Mouse (Mus musculus) lung, embryonic 16.5 days (tissue): Measurements from ENCODE around the gene Ceacam16. TPM values are rescaled to one million over a fixed set of nuclear protein-coding genes. Genes with fewer than 3 reads are reported as not detected.

ENCODE experiments used
- ATAC-seq: fragments of 200-750 bp; cut with Nextera tagmentation; 2 replicates; pipeline ENCODE4 v1.8.0; 2017; ENCODE audit warnings: low read depth, mild to moderate bottlenecking, moderate library complexity
- H3K27ac ChIP-seq: fragments of 300-500 bp; sonication (generic); 2 replicates; pipeline ENCODE4 v1.5.1; 2014; ENCODE audit warnings: mild to moderate bottlenecking, control low read depth, low read length
- H3K27me3 ChIP-seq: fragments of 300-500 bp; sonication (generic); 2 replicates; pipeline ENCODE4 v1.6.1; 2014; ENCODE audit warnings: low read depth, low read length, mixed read lengths; ENCODE audit not compliant: control insufficient read depth, insufficient read depth
- H3K36me3 ChIP-seq: fragments of 300-500 bp; sonication (generic); 2 replicates; pipeline ENCODE4 v1.6.1; 2014; ENCODE audit warnings: low read length; ENCODE audit not compliant: control insufficient read depth, insufficient read depth
- H3K4me1 ChIP-seq: fragments of 300-500 bp; sonication (generic); replicated peaks from 2 replicates; pipeline ENCODE4 v1.6.1; 2014; ENCODE audit warnings: low read length, mixed read lengths; ENCODE audit not compliant: control insufficient read depth, insufficient read depth
- H3K4me2 ChIP-seq: fragments of 300-500 bp; sonication (generic); 2 replicates; pipeline ENCODE4 v1.6.1; 2014; ENCODE audit warnings: low read depth, low read length, control low read depth
- H3K4me3 ChIP-seq: fragments of 300-500 bp; sonication (generic); 2 replicates; pipeline ENCODE4 v1.5.1; 2014; ENCODE audit warnings: mild to moderate bottlenecking, low read length, control low read depth
- H3K9ac ChIP-seq: fragments of 300-500 bp; sonication (generic); 2 replicates; pipeline ENCODE4 v1.6.1; 2014; ENCODE audit warnings: low read length, control low read depth
- H3K9me3 ChIP-seq: fragments of 300-500 bp; sonication (generic); 2 replicates; pipeline ENCODE4 v1.6.1; 2016; ENCODE audit warnings: low read length; ENCODE audit not compliant: control insufficient read depth
- WGBS: fragments of 180-500 bp; shearing (Covaris S2); extraction: QIAGEN DNeasy Blood & Tissue Kit; methylation state at CpG from one replicate; pipeline ENCODE4 v1.1.7; 2014; 5-methylcytosine and 5-hydroxymethylcytosine counted together
- polyA plus RNA-seq: library from polyadenylated mRNA; unstranded; fragments of >200 nt; fragmentation: Nextera tagmentation; extraction: Ambion mirVana; gene quantifications from 2 replicates; pipeline ENCODE4 v1.2.1, GENCODE M21; 2015

Ceacam16 gene
- polyA plus RNA-seq, 1 experiment from 2014 or later = not detected

- no peak for ATAC-seq
- Histone ChIP-seq H3K27ac (no peak overlapping the region), H3K4me3 (peak overlapping the region; percentile 57), H3K4me2 (peak overlapping the region; percentile 95), H3K27me3 (peaks cover 5% of the 10 kb centered on the region), H3K36me3 (no peaks in the 10 kb centered on the region), H3K4me1 (peaks cover 39% of the 10 kb centered on the region), H3K9me3 (no peaks in the 10 kb centered on the region), H3K9ac (peak overlapping the region; percentile 75)
- WGBS = 8% methylated on average over 18 of the region's 20 CpGs
Observed at GRCm38 (mm10) chr7:19822193-19822592, 38.9 kb downstream of the Ceacam16 start.

- peak overlapping the region; percentile 95; the same call in 1 of the 2 replicates for H3K4me2 ChIP-seq
- no peaks in the 10 kb centered on the region for H3K36me3 ChIP-seq
- ATAC-seq = no peak
- H3K9me3 ChIP-seq = no peaks in the 10 kb centered on the region
- peaks cover 42% of the 10 kb centered on the region for H3K4me1 ChIP-seq
- no peak overlapping the region for H3K9ac ChIP-seq
- H3K27ac ChIP-seq = no peak overlapping the region
- 75% methylated on average over 7 of the region's 7 CpGs for WGBS
- H3K27me3 ChIP-seq = peaks cover 5% of the 10 kb centered on the region
- H3K4me3 ChIP-seq = no peak overlapping the region; the same call in 1 of the 2 replicates
Observed at GRCm38 (mm10) chr7:19821633-19822032, 39.5 kb downstream of the Ceacam16 start.

GRCm38 (mm10) chr7:19820347-19821048, 40.6 kb downstream of the Ceacam16 start:
- H3K27me3 ChIP-seq = peaks cover 5% of the 10 kb centered on the region
- ATAC-seq = no peak
- H3K9me3 ChIP-seq = no peaks in the 10 kb centered on the region
- H3K4me2 ChIP-seq = no peak overlapping the region
- H3K4me3 ChIP-seq = no peak overlapping the region
- no peak overlapping the region for H3K9ac ChIP-seq
- 75% methylated on average over 3 of the region's 3 CpGs for WGBS
- peaks cover 43% of the 10 kb centered on the region for H3K4me1 ChIP-seq
- no peaks in the 10 kb centered on the region for H3K36me3 ChIP-seq
- H3K27ac ChIP-seq = no peak overlapping the region

DNA sequence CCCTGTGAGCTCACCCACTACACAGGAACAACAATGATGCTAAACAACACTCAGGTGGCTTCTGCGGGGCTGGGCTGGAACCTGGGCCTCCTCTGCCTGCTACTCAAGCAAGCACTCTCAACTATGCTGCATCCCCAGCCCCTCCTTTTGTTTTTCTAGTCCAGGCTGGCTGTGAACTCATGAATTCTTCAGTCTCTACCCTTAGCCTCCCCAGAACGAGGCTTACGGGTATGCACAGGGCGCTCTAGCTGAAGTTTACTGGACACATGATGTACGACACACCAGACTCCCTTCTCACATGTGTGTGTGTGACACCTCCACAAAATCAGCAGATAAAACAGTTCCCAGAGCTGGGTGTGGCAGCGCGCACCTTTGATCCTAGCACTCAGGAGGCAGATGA, 42.2 kb downstream of the Ceacam16 start:
- H3K9me3 ChIP-seq = no peaks in the 10 kb centered on the region
- peaks cover 34% of the 10 kb centered on the region for H3K4me1 ChIP-seq
- H3K27ac ChIP-seq = no peak overlapping the region
- no peak overlapping the region for H3K4me3 ChIP-seq
- WGBS = 73% methylated on average over 7 of the region's 7 CpGs
- H3K4me2 ChIP-seq = no peak overlapping the region
- peaks cover 5% of the 10 kb centered on the region for H3K27me3 ChIP-seq
- no peaks in the 10 kb centered on the region for H3K36me3 ChIP-seq
- no peak for ATAC-seq
- no peak overlapping the region for H3K9ac ChIP-seq

GRCm38 (mm10) chr7:19818440-19818839, 42.7 kb downstream of the Ceacam16 start:
- no peak overlapping the region for H3K4me2 ChIP-seq

DNA sequence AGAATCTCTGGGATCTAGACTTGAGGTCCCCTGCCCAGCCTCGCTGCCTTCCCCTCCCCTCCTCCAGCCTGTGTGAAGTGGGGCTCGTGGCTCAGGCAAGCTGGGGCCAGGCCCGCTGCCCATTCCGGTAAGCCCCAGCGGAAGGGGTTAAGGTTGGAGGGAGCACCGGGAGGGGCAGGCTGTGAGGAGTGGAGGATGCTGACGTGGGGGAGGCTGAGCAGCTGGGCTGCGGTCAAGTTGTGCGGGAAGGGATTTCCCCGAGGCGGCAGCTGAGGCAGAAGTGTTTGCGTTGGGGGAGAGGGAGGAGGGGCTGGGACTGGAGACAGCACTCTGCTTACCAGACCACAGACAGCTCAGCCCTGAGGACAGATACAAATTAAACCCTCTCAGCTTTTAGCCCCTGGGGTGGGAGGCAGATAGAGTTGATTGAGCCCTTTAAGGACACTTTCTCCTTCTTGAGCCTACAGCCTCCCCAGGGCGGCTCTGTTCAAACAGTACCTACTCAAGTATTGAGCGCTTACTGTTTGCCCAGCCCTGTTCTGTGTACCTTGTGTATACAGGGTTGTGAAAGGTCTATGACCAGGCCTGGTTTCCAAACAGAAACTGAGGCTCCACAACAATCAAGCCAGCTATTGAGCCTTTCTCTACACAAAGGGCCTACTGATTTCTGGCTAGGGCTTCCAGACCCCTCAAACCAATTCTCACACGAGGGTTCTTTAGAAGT, 43.6 kb downstream of the Ceacam16 start:
- Histone ChIP-seq H3K27me3 (peaks cover 5% of the 10 kb centered on the region), H3K27ac (peak overlapping the region; percentile 77), H3K9me3 (no peaks in the 10 kb centered on the region), H3K4me1 (peaks cover 24% of the 10 kb centered on the region), H3K36me3 (no peaks in the 10 kb centered on the region), H3K9ac (peak overlapping the region; percentile 64), H3K4me2 (peak overlapping the region; percentile 68), H3K4me3 (peak overlapping the region; percentile 52)
- WGBS = 5% methylated on average over 15 of the region's 15 CpGs
- ATAC-seq = peak; percentile 74

More at GRCm38 (mm10) chr7:19818440-19818839, 42.7 kb downstream of the Ceacam16 start:
- Histone ChIP-seq H3K36me3 (no peaks in the 10 kb centered on the region), H3K4me3 (no peak overlapping the region), H3K9me3 (no peaks in the 10 kb centered on the region), H3K27ac (peak overlapping the region; percentile 77; the same call in 1 of the 2 replicates), H3K27me3 (peaks cover 5% of the 10 kb centered on the region), H3K9ac (no peak overlapping the region), H3K4me1 (peaks cover 29% of the 10 kb centered on the region)
- ATAC-seq = no peak; the same call in 1 of the 2 replicates
- WGBS = 60% methylated on average over 5 of the region's 5 CpGs

GRCm38 (mm10) chr7:19816224-19816771, 44.8 kb downstream of the Ceacam16 start:
- WGBS = under 1% methylated on average over 28 of the region's 28 CpGs
- H3K4me1 ChIP-seq = peaks cover 24% of the 10 kb centered on the region
- H3K36me3 ChIP-seq = no peaks in the 10 kb centered on the region
- peaks cover 3% of the 10 kb centered on the region; the same call in 1 of the 2 replicates for H3K27me3 ChIP-seq
- peak overlapping the region; percentile 68 for H3K4me2 ChIP-seq
- no peaks in the 10 kb centered on the region for H3K9me3 ChIP-seq
- H3K9ac ChIP-seq = peak overlapping the region; percentile 64
- peak overlapping the region; percentile 52 for H3K4me3 ChIP-seq
- peak overlapping the region; percentile 77 for H3K27ac ChIP-seq
- ATAC-seq = peak; percentile 79

DNA sequence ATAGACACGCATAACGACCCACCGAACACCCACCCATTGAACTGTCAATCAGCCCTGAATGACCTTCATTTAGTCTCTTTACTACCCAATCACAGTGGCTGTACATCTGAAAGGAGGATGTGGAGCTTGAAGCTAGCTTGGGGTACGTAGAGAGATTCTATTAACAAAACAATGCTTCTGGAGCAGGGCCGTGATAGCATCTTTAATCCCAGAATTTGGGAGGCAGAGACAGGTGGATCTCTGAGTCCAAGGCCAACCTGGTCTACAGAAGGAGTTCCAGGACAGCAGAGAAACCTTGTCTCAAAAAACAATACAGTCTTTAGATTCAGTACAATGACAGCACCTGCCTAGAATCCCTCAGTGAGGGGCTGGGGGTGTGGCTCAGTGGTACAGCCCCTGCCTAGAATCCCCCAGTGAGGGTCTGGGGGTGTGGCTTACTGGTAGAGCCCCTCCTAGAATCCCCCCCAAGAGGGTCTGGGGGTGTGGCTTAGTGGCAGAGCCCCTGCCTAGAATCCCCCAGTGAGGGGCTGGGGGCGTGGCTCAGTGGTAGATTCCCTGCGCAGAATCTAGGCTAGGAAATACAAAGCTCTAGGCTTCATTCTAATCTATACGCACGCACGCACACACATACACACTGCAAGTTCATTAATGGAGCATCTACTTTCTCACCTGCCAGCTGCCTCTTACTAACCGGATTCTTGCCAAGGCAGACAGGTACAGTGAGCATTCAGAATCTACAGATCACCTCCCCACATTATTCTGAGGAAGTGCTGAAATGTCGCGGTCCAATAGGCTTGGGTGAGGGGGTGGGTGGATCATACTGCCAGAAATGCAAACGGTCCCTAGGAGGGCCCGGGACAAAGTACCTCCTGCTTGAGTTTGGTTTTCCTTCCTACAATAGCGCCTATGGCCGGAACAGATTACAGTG, 45.5 kb downstream of the Ceacam16 start:
- peaks cover 7% of the 10 kb centered on the region; the same call in 1 of the 2 replicates for H3K27me3 ChIP-seq
- H3K4me3 ChIP-seq = peak overlapping the region; percentile 52
- peak overlapping the region; percentile 68 for H3K4me2 ChIP-seq
- H3K36me3 ChIP-seq = no peaks in the 10 kb centered on the region
- H3K9me3 ChIP-seq = no peaks in the 10 kb centered on the region
- H3K4me1 ChIP-seq = peaks cover 24% of the 10 kb centered on the region
- whole genome bisulfite sequencing = 28% methylated on average over 17 of the region's 17 CpGs
- peak overlapping the region; percentile 77 for H3K27ac ChIP-seq
- peak; percentile 36 for ATAC-seq
- peak overlapping the region; percentile 64 for H3K9ac ChIP-seq
